Mouse (Mus musculus): ENCODE measurements around the gene Stat2. TPM values are rescaled to one million over a fixed set of nuclear protein-coding genes. Genes with fewer than 3 reads are reported as not detected.
"Not testable (repeated sequence)": the region's sequence is repeated elsewhere in the genome, so short reads cannot be mapped to it uniquely, and the experiment has no call there.

The Stat2 gene
- polyA plus RNA-seq, 1 experiment = 18.9 TPM

DNA sequence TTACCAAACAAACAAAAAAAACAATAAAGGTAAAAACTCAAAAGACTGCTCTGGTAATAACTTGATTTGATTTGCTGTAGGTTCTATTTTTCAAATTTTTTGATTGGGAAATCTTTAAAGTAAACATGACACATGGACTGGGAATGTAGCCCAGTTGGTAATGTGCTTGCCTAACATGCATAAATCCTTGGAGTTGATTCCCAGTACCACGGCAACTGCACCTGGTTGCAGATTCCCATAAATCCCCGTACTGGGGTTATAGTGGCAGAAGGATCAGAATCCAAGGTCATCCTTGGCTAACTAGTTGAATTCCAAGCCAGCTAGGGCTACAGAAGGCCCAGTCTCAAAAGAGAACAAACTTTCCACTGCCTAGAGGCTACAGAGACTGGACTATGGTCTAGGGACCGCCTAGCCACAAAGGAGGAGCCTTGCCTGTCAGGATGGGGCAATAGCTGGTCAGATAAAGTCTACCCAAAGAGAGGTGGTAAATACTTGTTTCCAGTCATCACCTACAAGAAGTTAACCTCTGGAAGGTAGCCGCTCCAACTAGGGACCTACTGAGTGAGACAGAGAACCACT lies 16.6 kb upstream of the Stat2 start, which contains the start of gene Apon:
Gene Apon, plus strand, starts transcription at position 420 of the 579 bp plus-strand sequence.
- DNase-seq (ENCODE audit: low read depth, low spot score) = no peak
- WGBS = 39% methylated on average over 4 of the region's 4 CpGs

DNA sequence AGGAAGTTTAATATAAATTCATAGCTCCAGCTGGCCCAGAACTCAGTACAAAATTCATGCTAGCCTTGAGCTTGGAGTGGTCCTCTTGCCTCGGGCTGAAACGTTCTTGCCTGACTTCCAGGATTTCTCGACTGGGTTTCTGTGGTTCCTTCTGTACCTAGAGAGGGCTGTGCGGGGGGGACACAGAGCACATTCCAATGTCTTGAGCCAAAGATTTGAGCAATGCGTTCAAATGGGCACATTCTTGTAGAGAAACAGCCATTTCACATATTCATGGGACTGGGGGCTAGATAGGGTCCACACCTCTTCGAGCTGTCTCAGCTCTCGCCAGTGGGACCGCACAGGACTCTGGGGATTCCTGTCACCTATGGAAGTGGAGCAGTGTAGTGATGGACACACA lies 14.4 kb upstream of the Stat2 start:
- 81% methylated on average over 8 of the region's 8 CpGs for WGBS

DNA sequence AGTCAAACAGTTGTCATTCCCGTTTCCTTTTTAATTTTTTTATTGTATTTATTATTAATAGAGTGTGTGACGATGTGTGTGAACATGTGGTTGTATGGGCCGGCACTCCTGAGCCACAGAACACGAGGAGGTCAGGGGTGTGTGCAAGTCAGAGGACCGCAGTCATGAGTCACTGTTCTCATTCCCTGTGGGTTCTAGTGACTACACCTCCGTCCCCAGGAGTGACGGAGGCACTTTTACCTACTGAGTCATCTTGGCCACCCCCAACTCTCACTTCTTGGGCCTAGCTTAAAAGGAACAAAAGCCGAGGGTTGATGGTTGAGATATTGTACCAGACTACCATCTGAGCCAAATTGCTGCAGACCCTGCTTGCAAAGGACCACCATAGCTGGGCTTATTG lies 14.0 kb upstream of the Stat2 start:
- 85% methylated on average over 8 of the region's 8 CpGs for WGBS

More for the DNA sequence above, 14.4 kb upstream of the Stat2 start:
- DNase-seq (ENCODE audit: low read depth, low spot score) = no peak

DNA sequence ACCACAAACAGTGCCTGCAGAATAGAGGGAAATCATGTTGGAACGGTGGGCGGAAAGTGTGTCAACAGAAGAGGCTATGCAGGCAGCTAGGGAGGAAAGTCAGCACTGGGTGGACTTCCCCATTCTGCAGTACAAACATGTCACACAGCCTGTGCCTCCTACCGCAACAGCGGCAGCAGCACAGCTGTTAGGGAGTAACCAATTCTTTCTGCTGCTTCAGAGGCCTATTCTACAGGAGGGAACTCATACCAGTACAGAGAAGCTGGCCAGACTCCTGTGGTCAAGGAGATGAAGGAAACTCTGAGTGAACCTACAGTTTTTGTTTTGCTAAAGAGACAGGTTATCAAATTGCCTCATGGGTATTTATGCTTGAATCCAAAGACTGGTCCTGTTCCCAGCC lies 11.4 kb upstream of the Stat2 start:
- no peak for DNase-seq (ENCODE audit: low read depth, low spot score)
- 55% methylated on average over 4 of the region's 4 CpGs for WGBS

More for the DNA sequence above, 14.0 kb upstream of the Stat2 start:
- DNase-seq (ENCODE audit: low read depth, low spot score) = no peak

DNA sequence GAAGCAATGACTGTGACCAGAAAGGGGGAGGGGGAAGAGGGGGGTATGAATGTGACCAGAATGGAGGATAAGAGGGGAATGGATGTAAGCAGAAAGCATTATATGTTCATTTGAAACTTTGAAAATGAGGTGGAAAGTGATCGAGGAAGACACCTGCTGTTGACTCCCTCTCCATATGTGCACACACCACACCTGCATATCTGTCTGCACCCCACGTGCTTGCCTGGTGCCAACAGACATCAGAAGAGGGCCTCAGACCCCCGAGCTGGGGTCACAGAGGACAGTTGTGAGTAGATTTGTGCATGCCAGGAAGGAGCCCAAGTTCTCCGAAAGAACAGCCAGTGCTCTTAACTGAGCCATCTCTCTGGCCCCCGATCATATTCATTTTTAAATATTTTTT lies 10.4 kb upstream of the Stat2 start:
- DNase-seq (ENCODE audit: low read depth, low spot score) = no peak
- 82% methylated on average over 5 of the region's 5 CpGs for WGBS

DNA sequence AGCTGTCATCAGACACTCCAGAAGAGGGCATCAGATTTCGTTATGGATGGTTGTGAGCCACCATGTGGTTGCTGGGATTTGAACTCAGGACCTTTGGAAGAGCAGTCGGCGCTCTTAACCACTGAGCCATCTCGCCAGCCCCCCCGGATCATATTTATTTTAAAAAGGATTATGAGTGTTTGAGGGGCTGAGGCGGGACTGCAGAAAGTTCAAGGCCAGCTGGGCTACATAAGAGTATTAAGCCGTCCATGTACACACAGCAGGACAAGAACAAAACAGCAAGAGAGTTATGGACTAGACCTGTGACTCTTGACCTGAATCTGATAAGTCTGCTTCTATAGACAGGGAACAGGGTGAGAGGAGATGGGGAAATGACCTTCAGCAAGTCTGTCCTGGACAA lies 10.0 kb upstream of the Stat2 start:
- not testable (repeated sequence) for DNase-seq (ENCODE audit: low read depth, low spot score)
- WGBS = 72% methylated on average over 7 of the region's 7 CpGs

DNA sequence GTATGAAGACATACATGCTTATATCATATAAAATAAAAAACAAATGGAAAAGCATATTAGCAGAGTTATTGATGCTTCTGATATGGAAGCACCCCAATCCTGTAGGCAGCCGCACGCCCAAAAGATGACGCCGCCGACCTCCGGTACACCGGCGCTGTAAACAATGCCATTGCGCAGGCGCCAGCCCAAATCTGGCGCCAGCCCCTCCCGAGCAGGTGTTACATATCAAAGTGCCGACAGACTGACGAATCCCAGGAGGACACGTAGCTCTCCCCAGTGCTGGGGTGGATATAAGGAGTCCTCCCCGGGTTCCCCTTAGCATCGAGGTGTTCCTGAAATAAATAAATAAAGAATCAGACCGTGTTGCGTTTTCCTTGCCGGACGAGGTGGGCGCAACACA lies 8.1 kb upstream of the Stat2 start:
- WGBS = 74% methylated on average over 22 of the region's 22 CpGs
- no peak for DNase-seq (ENCODE audit: low read depth, low spot score)

DNA sequence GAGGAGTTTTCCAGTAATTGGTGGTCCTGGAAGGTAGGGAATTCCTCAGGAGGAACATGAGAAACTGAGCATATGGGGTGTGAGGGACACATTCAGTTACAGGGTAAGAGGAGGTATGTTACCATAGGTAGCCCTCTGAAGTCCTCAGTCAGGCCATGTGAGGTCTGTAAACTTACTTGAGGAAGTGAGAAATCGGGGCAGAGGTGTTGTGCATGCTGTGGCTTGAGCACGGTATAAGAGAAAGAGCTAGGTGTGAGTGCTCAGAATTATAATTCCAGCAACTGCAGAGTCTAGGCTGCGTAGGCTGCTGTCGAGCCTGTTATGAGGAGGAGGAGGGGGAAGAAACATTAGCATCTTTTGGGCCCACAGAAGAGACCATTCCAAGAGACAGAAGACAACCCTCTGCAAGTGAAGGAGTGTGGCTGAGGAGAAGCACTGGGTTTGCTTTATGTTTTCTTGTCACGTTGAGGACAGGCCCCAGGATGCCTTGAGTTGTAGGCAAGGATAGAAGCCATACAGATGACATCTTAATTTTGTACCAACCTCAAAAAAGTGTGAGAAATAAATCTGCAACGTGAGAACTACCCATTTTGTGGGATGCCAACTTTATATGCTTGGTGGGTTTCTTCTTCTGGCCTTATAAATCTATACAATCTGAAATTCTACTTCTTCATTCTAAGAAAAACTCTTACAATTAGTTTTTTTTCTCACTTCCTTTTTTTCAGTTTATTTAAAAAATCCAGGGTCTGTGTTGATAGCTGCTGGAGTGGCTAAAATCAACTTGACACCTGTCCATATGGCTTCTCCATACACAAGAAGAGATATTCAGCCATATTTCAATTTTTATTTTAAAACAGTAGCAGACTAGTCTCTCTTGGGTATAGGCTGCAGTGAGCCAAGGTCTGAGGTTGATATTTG lies 6.7 kb upstream of the Stat2 start:
- no peak for DNase-seq (ENCODE audit: low read depth, low spot score)
- 70% methylated on average over 6 of the region's 6 CpGs for WGBS

DNA sequence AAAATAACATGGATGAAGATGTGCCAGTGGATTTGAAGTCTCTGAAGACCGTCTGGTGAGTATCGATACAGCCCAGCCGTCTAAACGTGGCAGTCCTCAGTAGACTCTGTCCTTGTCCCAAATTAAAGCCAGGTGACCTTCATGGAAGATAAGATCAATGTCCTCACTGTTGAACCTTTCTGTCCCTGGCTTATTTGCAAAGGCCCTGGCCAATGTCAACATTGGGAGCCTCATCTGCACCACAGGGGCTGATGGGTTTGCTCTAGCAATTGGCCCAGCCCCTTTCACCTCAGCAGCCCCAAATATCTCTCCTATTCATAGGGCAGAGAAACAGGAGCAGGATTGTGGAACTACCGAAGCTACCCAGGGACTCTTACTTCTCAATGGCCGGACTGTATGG lies 2.0 kb upstream of the Stat2 start, which contains the start of gene Apof:
Gene Apof, plus strand, starts transcription at position 301 of the 400 bp plus-strand sequence.
- DNase-seq (ENCODE audit: low read depth, low spot score) = no peak
- WGBS = 71% methylated on average over 6 of the region's 6 CpGs

DNA sequence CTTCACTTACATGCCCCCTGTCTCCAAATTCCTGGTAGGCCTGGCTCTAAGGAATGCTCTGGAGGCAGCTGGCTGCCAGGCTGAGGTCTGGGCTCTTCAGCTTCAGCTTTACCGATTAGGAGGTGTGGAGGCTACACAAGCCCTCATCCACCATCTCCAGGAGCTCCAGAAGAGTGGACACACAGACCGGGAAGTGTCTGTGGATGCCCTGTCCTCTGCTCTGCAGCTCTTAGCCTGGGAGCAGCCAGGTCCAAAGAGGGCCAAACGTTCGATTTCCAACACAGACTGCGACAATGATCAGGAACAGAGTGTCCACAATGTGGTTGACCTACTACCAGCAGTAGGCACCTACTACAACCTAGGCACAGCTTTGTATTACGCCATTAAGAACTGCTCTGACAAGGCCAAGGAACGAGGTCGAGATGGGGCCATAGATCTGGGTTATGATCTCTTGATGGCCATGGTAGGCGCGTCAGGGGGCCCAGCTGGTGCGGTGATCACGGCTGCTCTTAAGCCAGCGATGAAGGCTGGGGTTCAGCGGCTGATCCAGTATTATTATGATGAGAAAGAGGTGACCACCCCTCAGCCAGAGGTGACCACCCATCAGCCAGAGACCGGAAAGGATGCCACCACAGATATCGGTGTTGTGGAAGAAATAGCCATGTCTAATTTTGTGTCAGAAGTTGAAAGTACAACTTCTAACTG lies 1.0 kb upstream of the Stat2 start:
- 83% methylated on average over 16 of the region's 16 CpGs for WGBS
- no peak for DNase-seq (ENCODE audit: low read depth, low spot score)

DNA sequence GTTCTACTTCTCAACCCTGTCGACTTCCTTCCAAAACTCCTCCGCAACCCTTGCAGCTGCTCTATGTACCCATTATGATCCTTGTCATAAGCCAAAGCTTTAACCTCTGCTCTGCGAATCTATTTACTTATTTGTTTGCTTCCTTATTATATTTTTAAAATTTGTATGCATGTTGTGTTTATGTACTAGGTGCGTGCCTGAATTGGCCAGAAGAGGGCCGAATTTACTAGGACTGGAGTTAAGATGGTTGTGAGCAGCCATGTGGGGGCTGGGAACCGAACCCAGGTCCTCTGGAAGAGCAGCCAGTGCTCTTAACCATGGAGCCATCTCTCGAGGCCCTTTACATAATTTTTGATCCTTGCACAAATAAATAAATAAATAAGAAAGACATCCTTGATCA lies 507 bp downstream of the Stat2 start:
- DNase-seq (ENCODE audit: low read depth, low spot score) = no peak
- WGBS = 29% methylated on average over 7 of the region's 7 CpGs

DNA sequence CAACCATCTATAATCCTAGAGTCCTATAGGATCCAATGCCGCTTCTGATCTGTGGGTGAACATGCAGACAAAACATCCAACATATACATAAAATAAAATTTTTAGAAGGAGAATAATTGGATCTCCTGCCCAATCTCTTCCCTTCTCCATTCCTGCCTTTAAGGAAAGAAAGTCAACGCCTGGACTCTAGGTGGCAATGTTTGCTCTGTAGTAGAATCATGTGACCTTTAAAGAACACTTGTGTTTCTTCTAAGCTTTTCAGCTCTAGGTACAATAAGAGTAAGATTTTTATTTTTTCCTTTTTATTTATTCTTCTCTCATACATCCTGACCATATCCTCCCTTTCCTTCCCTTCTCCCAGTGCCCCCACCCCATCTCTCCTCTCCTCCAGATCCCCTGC lies 1.5 kb downstream of the Stat2 start:
- 47% methylated on average over 2 of the region's 2 CpGs for WGBS
- no peak for DNase-seq (ENCODE audit: low read depth, low spot score)

DNA sequence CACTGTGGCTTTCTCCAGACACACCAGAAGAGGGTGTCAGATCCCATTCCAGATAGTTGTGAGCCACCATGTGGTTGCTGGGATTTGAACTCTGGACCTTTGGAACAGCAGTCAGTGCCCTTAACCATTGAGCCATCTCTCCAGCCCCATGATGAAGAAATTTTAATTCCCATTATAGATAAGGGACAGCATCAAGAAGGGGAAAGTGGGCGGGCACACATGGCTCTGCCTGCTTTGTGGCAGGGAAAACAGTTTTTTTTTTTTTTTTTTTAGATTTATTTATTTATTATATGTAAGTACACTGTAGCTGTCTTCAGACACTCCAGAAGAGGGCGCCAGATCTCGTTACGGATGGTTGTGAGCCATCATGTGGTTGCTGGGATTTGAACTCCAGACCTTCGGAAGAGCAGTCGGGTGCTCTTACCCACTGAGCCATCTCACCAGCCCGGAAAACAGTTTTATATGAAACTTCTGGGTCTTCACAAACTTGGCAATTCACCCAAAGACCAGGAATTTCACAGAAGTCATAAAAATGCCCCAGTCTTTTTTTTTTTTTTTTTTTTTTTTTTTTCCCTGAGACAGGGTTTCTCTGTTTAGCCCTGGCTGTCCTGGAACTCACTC lies 2.6 kb downstream of the Stat2 start:
- WGBS = 82% methylated on average over 7 of the region's 7 CpGs
- not testable (repeated sequence) for DNase-seq (ENCODE audit: low read depth, low spot score)

DNA sequence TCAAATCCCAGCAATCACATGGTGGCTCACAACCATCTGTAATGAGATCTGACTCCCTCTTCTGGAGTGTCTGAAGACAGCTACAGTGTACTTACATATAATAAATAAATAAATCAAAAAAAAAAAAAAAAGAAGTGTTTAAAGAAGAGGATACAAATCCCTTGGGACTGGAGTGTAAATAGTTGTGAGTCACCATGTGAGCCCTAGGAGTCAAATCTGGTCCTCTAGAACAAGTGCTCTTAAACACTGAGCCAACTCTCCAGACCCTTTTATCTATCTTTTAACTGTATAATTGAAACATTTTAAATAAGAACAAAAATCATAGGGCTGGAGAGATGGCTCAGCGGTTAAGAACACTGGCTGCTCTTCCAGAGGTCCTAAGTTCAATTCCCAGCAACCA lies 5.0 kb downstream of the Stat2 start:
- WGBS = 94% methylated on average over 1 of the region's 1 CpGs

DNA sequence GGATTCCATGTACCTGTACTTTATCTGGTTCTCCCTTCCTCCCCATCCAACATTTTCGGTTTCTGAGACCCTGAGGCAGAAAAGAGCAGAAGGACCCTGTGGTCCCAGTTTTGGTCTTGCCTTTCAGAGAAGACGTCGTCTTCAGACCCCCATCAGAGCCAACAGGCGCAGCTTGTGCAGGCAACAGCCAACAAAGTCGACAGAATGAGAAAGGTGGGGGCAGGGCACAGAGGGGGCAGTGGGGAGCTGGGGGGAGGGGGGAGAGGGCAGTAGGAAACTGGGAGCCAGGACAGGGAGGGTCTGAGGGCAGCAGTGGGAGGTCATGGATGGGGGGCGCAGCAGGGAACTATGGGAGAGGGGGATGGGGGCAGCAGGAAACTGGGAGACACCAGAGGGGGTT lies 7.8 kb downstream of the Stat2 start:
- WGBS = 82% methylated on average over 6 of the region's 6 CpGs
- DNase-seq (ENCODE audit: low read depth, low spot score) = no peak

More for the DNA sequence above, 5.0 kb downstream of the Stat2 start:
- not testable (repeated sequence) for DNase-seq (ENCODE audit: low read depth, low spot score)

DNA sequence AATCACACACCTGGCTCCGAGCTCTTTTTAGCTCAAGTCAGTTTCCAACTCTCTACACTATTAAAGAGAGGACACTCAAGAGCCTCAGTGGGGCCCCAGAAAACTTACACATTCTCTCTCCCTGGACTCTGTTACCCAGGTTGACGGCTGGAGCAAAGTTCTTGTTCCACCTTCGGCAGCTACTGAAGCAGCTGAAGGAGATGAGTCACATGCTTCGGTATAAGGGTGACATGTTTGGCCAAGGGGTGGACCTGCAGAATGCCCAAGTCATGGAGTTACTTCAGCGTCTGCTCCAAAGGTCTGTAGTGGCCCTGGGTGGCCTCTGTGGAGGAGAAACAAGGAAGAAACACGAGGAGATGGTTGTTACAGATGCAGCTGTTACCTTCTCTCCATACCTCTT lies 10.6 kb downstream of the Stat2 start:
- WGBS = 51% methylated on average over 6 of the region's 6 CpGs
- no peak for DNase-seq (ENCODE audit: low read depth, low spot score)

DNA sequence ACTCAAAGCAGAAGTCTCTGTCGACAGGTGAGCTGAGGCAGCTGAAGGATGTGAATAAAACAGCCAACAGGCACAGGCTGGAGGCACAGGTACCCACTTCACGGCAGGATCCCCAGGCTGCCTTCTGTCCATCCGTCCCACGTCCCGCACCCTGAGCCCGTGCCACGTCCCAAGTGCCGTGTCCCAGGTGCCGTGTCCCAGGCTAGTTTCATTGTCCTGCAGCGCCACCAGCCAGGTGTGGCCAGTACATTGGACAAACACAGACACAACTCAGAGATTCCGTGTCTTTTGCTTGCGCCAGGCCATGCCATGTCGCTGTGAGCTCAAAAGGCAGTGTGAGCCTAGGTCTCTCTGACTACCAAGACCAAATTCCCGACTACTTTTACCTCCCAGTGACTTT lies 11.3 kb downstream of the Stat2 start:
- DNase-seq (ENCODE audit: low read depth, low spot score) = no peak
- 93% methylated on average over 14 of the region's 14 CpGs for WGBS

DNA sequence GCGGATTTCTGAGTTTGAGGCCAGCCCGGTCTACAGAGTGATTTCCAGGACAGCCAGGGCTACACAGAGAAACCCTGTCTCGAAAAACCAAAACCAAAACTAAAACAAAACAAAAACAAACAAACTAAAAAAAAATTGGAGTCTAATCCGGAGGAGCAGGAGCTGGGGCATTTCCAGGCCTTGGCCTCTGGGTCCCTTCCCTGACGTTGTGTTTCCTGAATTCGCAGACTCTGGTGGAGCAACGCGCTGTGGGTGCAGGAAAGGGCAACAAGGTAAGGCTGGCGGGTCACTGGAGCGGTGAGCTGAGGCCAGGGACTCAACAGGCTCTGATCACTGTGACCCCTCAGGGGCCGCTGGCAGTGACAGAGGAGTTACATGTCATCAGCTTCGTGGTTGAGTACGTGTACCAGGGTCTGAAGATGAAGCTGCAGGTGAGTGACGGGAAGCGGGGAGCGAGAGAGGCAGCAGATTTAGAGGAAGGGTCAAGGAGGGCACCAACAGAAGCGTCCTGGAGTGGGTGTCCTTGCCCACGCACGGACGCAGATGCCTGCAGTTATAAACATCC lies 12.6 kb downstream of the Stat2 start:
- no peak for DNase-seq (ENCODE audit: low read depth, low spot score)
- WGBS = 83% methylated on average over 20 of the region's 20 CpGs

Data from large intestine, adult 2 months (tissue).